Mouse (Mus musculus): ENCODE data around the gene Col6a2.

- TF ChIP-seq CTCF (IDR thresholded peaks at IDR 0.05; ENCODE audit: low read depth) = no peak
- no peak for TF ChIP-seq EP300 (IDR thresholded peaks at IDR 0.05; ENCODE audit: low read depth)
These were observed 76.9 kb downstream of the Col6a2 start for GRCm38 (mm10) chr10:76546566-76546965.

Measured in liver, embryonic 14.5 days (tissue).